Mouse (Mus musculus) forebrain, embryonic 16.5 days (tissue): Measurements from ENCODE around the gene Sufu. TPM values are rescaled to one million over a fixed set of nuclear protein-coding genes. Genes with fewer than 3 reads are reported as not detected.

Experiments
- ATAC-seq: fragments of 200-750 bp; cut with Nextera tagmentation; 2 replicates; pipeline ENCODE4 v1.8.0; 2017; ENCODE audit warnings: mild to moderate bottlenecking, moderate library complexity
- H3K27ac ChIP-seq: fragments of 300-500 bp; sonication (generic); 2 replicates; pipeline ENCODE4 v1.5.1; 2014; ENCODE audit warnings: low read length, control low read depth
- H3K27me3 ChIP-seq: fragments of 300-500 bp; sonication (generic); replicated peaks from 2 replicates; pipeline ENCODE4 v1.6.1; 2014; ENCODE audit warnings: low read length; ENCODE audit not compliant: control insufficient read depth, insufficient read depth
- H3K36me3 ChIP-seq: fragments of 300-500 bp; sonication (generic); 2 replicates; pipeline ENCODE4 v1.6.1; 2014; ENCODE audit not compliant: control insufficient read depth, insufficient read depth
- H3K4me1 ChIP-seq: fragments of 300-500 bp; sonication (generic); replicated peaks from 2 replicates; pipeline ENCODE4 v1.6.1; 2014; ENCODE audit warnings: low read length; ENCODE audit not compliant: control insufficient read depth, insufficient read depth
- H3K4me2 ChIP-seq: fragments of 300-500 bp; sonication (generic); 2 replicates; pipeline ENCODE4 v1.6.1; 2014; ENCODE audit warnings: mild to moderate bottlenecking, low read length, control low read depth
- H3K4me3 ChIP-seq: fragments of 300-500 bp; sonication (generic); replicated peaks from 2 replicates; pipeline ENCODE4 v1.5.1; 2014; ENCODE audit warnings: mild to moderate bottlenecking, low read length, control low read depth
- H3K9ac ChIP-seq: fragments of 300-500 bp; sonication (generic); replicated peaks from 2 replicates; pipeline ENCODE4 v1.6.1; 2014; ENCODE audit warnings: low read depth, low read length, control low read depth
- H3K9me3 ChIP-seq: fragments of 300-500 bp; sonication (generic); 2 replicates; pipeline ENCODE4 v1.6.1; 2016; ENCODE audit warnings: low read length; ENCODE audit not compliant: control insufficient read depth
- WGBS: fragments of 180-500 bp; shearing (Covaris S2); extraction: QIAGEN DNeasy Blood & Tissue Kit; methylation state at CpG from one replicate; pipeline ENCODE4 v1.1.7; 2014; 5-methylcytosine and 5-hydroxymethylcytosine counted together
- polyA plus RNA-seq: library from polyadenylated mRNA; unstranded; fragments of >200 nt; fragmentation: Nextera tagmentation; extraction: Ambion mirVana; gene quantifications from 2 replicates; pipeline ENCODE4 v1.2.1, GENCODE M21; 2015

Sufu gene
- polyA plus RNA-seq, 1 experiment from 2014 or later: 26.4 TPM

GRCm38 (mm10) chr19:46466160-46466559, 69.5 kb downstream of the Sufu start:
- H3K27me3 ChIP-seq: no peaks in the 10 kb centered on the region
- no peaks in the 10 kb centered on the region for H3K9me3 ChIP-seq
- no peak overlapping the region for H3K4me3 ChIP-seq
- ATAC-seq: no peak
- H3K36me3 ChIP-seq: 0 out of 2 replicates have a peak, but pooled peaks cover 3% of the 10 kb centered on the region
- H3K27ac ChIP-seq: no peak overlapping the region
- WGBS: 82% methylated on average over 6 of the region's 6 CpGs
- H3K4me1 ChIP-seq: peaks cover 3% of the 10 kb centered on the region
- no peak overlapping the region for H3K9ac ChIP-seq
- no peak overlapping the region for H3K4me2 ChIP-seq

GRCm38 (mm10) chr19:46467051-46467503, 70.4 kb downstream of the Sufu start:
- Histone ChIP-seq H3K4me2 (no peak overlapping the region), H3K27ac (no peak overlapping the region), H3K9me3 (no peaks in the 10 kb centered on the region), H3K27me3 (no peaks in the 10 kb centered on the region), H3K36me3 (no peaks in the 10 kb centered on the region), H3K9ac (no peak overlapping the region), H3K4me3 (no peak overlapping the region), H3K4me1 (peaks cover 8% of the 10 kb centered on the region)
- no peak for ATAC-seq
- 85% methylated on average over 3 of the region's 3 CpGs for WGBS

DNA sequence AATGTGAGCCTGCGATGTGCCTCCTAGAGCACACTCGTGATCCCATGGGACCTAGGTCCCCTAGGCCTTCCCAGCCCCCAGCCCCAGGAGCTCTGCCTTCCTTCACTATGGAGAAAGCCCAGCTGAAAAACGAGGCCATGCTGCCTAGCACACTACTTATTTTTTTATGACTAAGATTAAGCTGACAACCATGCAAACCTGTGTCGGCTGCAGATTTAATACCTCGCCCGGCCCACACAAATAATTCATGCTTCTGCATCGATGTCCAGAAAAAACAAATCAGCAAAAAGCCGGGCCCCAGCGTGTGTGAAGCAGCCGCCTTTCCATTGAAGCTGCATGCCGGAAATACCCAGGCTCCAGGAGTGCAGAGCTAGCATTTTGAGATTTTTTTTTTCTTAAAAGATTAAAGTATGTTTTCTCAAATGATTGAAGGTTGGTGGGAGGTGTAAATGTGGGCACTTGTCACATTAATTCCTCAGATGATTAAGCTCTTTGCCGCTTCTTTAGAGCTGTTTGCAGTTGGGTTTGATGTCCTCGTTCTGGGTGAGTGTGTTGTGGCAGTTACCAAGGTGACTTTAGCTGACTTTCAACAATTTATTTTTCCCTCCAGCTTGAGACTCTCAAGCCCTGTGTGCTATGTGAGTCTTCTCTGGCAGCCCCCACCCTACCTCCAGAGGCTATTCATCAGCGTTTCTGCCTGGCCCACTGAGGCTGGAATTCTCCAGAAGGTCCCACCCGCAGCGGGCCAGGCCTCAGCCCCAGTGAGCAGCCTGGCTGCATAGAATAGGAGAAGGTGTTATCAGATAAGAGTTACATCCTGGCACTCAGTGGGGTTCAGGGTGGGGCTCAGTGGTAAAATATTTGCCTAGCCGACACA, 73.9 kb downstream of the Sufu start:
- Histone ChIP-seq H3K9ac (no peak overlapping the region), H3K27me3 (no peaks in the 10 kb centered on the region), H3K9me3 (no peaks in the 10 kb centered on the region), H3K4me3 (no peak overlapping the region), H3K27ac (peak overlapping the region; percentile 43; the same call in 1 of the 2 replicates), H3K4me2 (no peak overlapping the region), H3K36me3 (peaks cover 9% of the 10 kb centered on the region; the same call in 1 of the 2 replicates), H3K4me1 (peaks cover 8% of the 10 kb centered on the region)
- ATAC-seq: no peak
- 58% methylated on average over 17 of the region's 17 CpGs for WGBS

- no peak overlapping the region for H3K4me2 ChIP-seq
- H3K4me3 ChIP-seq: no peak overlapping the region
- 22% methylated on average over 10 of the region's 10 CpGs for WGBS
- peak; percentile 49; the same call in 1 of the 2 replicates for ATAC-seq
- H3K9ac ChIP-seq: no peak overlapping the region
- H3K27ac ChIP-seq: peak overlapping the region; percentile 43
- peaks cover 8% of the 10 kb centered on the region for H3K4me1 ChIP-seq
- H3K36me3 ChIP-seq: peaks cover 9% of the 10 kb centered on the region; the same call in 1 of the 2 replicates
- H3K9me3 ChIP-seq: no peaks in the 10 kb centered on the region
- no peaks in the 10 kb centered on the region for H3K27me3 ChIP-seq
These were observed 74.8 kb downstream of the Sufu start for GRCm38 (mm10) chr19:46471324-46472093.

DNA sequence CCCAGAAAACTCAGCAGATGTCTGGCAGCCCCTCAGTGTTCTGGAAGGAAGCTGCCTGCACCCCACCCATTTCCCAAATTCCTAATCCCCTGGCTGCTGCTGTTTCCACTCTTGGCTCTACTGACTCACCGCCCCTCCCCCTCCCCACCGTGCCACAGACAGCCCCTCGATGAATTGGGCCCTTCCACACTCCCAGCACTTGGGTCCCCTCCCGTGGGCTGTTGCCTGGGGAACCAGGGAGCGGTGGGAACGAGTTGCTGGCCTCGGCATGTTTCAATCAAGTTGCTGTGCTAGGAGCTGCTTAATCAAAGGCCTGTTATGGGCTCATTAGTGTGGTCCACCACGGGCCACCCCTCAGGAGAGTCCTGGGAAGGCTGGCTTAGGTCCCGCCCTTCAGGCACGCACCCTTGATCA, 80.7 kb downstream of the Sufu start:
- no peak overlapping the region for H3K9ac ChIP-seq
- 22% methylated on average over 10 of the region's 10 CpGs for WGBS
- H3K36me3 ChIP-seq: peaks cover 9% of the 10 kb centered on the region; the same call in 1 of the 2 replicates
- no peak overlapping the region for H3K27ac ChIP-seq
- no peaks in the 10 kb centered on the region for H3K27me3 ChIP-seq
- peak; percentile 55; the same call in 1 of the 2 replicates for ATAC-seq
- peaks cover 2% of the 10 kb centered on the region; the same call in 1 of the 2 replicates for H3K4me1 ChIP-seq
- H3K4me2 ChIP-seq: no peak overlapping the region
- H3K4me3 ChIP-seq: no peak overlapping the region
- H3K9me3 ChIP-seq: no peaks in the 10 kb centered on the region

- WGBS: 78% methylated on average over 4 of the region's 4 CpGs
- H3K4me3 ChIP-seq: no peak overlapping the region
- peaks cover 9% of the 10 kb centered on the region; the same call in 1 of the 2 replicates for H3K36me3 ChIP-seq
- no peaks in the 10 kb centered on the region for H3K27me3 ChIP-seq
- peaks cover 5% of the 10 kb centered on the region for H3K4me1 ChIP-seq
- H3K27ac ChIP-seq: no peak overlapping the region
- no peak overlapping the region for H3K4me2 ChIP-seq
- no peak overlapping the region for H3K9ac ChIP-seq
- no peak for ATAC-seq
- H3K9me3 ChIP-seq: no peaks in the 10 kb centered on the region
These were observed 81.5 kb downstream of the Sufu start for GRCm38 (mm10) chr19:46478242-46478641.

GRCm38 (mm10) chr19:46478826-46479225, 82.1 kb downstream of the Sufu start:
- ATAC-seq: no peak
- 86% methylated on average over 5 of the region's 5 CpGs for WGBS
- Histone ChIP-seq H3K9me3 (no peaks in the 10 kb centered on the region), H3K4me1 (peaks cover 10% of the 10 kb centered on the region), H3K4me2 (no peak overlapping the region), H3K36me3 (peaks cover 9% of the 10 kb centered on the region; the same call in 1 of the 2 replicates), H3K4me3 (no peak overlapping the region), H3K9ac (no peak overlapping the region), H3K27ac (no peak overlapping the region), H3K27me3 (no peaks in the 10 kb centered on the region)

- Histone ChIP-seq H3K4me2 (no peak overlapping the region), H3K9me3 (no peaks in the 10 kb centered on the region), H3K4me3 (no peak overlapping the region), H3K9ac (no peak overlapping the region), H3K36me3 (peaks cover 5% of the 10 kb centered on the region; the same call in 1 of the 2 replicates), H3K27me3 (no peaks in the 10 kb centered on the region), H3K27ac (no peak overlapping the region), H3K4me1 (peaks cover 17% of the 10 kb centered on the region)
- no peak for ATAC-seq
- 80% methylated on average over 21 of the region's 21 CpGs for WGBS
These were observed 82.8 kb downstream of the Sufu start for GRCm38 (mm10) chr19:46479306-46480075.
